Mouse (Mus musculus): ENCODE results near the gene Cby3.

DNA sequence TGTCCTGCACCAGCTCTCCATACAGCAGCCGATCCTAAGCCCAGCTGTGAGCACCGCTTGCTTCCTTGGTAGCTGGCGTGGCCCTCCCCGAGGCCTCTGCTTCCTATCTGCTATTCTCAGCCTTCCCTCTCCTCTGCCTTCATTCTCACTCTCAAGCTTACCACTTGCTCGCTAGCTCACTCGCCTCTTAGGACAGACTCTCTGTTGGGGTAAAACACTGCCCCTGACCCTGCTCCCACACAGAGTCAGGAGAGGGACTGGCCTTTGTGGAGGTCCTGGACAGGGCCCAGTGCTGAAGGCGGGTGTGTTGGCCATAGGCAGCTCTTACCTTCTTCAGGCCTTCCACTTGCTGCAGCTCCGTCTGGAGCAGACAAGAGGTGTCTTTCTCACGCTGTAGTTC lies 43.1 kb downstream of the Cby3 start:
- TF ChIP-seq CTCF (IDR thresholded peaks at IDR 0.05; ENCODE audit: low read depth) (no peak), EP300 (IDR thresholded peaks at IDR 0.05; ENCODE audit: low read depth) (no peak)

Data from liver, postnatal 0 days (tissue).